8 mouse cellular contexts compared by ENCODE assay signal in genomic region chr10:41980772-41981383, GRCm38 (mm10). TPM values are rescaled to one million over a fixed set of nuclear protein-coding genes. Genes with fewer than 3 reads are reported as not detected.
DNase-seq lines count a peak whose midpoint lies in the region; ATAC-seq and TF ChIP-seq lines count a peak whose summit lies in the region.

No protein-coding gene starts in this region.

- no peaks in the 10 kb centered on the region for H3K4me1 ChIP-seq in embryonic facial prominence, embryonic 15.5 days
- H3K4me1 ChIP-seq in liver, postnatal 0 days (ENCODE audit: insufficient read depth): peaks cover 5% of the 10 kb centered on the region; the same call in 1 of the 2 replicates
- H3K4me1 ChIP-seq in neural tube, embryonic 14.5 days (ENCODE audit: control insufficient read depth, insufficient read depth, low read length): no peaks in the 10 kb centered on the region

- 24% methylated on average over 6 of the region's 6 CpGs for WGBS in embryonic facial prominence, embryonic 15.5 days
- WGBS in liver, postnatal 0 days (ENCODE audit: insufficient replicate concordance): 25% methylated on average over 6 of the region's 6 CpGs
- 26% methylated on average over 6 of the region's 6 CpGs for WGBS in neural tube, embryonic 14.5 days

- H3K27ac ChIP-seq in embryonic facial prominence, embryonic 15.5 days (replicated peaks): no peak overlapping the region
- H3K27ac ChIP-seq in liver, postnatal 0 days (ENCODE audit: low read depth): no peak overlapping the region
- no peak overlapping the region for H3K27ac ChIP-seq in neural tube, embryonic 14.5 days (ENCODE audit: low read depth, low read length)

- no peak overlapping the region for H3K4me2 ChIP-seq in embryonic facial prominence, embryonic 15.5 days (replicated peaks)
- no peak overlapping the region for H3K4me2 ChIP-seq in liver, postnatal 0 days (ENCODE audit: low read depth, low read length)
- H3K4me2 ChIP-seq in neural tube, embryonic 14.5 days (ENCODE audit: low read depth, low read length): no peak overlapping the region

- H3K9ac ChIP-seq in embryonic facial prominence, embryonic 15.5 days: no peak overlapping the region
- H3K9ac ChIP-seq in liver, postnatal 0 days (replicated peaks): no peak overlapping the region
- no peak overlapping the region for H3K9ac ChIP-seq in neural tube, embryonic 14.5 days (replicated peaks; ENCODE audit: low read depth, low read length)

- no peaks in the 10 kb centered on the region for H3K9me3 ChIP-seq in embryonic facial prominence, embryonic 15.5 days (replicated peaks)
- H3K9me3 ChIP-seq in liver, postnatal 0 days (ENCODE audit: low read length): no peaks in the 10 kb centered on the region
- H3K9me3 ChIP-seq in neural tube, embryonic 14.5 days (ENCODE audit: control insufficient read depth, low read length): no peaks in the 10 kb centered on the region

- intact Hi-C loops in heart, postnatal 14 days (cut with DNase I): loop anchor here (1.0 to 10.0 kb wide), 5 partner anchors 36 to 651 kb away; partner anchors contain the start of genes Armc2, Cd164 and Foxo3

- no peak overlapping the region for H3K4me3 ChIP-seq in embryonic facial prominence, embryonic 15.5 days (replicated peaks)
- H3K4me3 ChIP-seq in liver, postnatal 0 days (ENCODE audit: low read depth, low read length): no peak overlapping the region
- H3K4me3 ChIP-seq in neural tube, embryonic 14.5 days (ENCODE audit: low read depth, low read length): no peak overlapping the region

- no peaks in the 10 kb centered on the region for H3K36me3 ChIP-seq in embryonic facial prominence, embryonic 15.5 days
- H3K36me3 ChIP-seq in liver, postnatal 0 days (replicated peaks; ENCODE audit: insufficient read depth, low read length): no peaks in the 10 kb centered on the region
- H3K36me3 ChIP-seq in neural tube, embryonic 14.5 days (ENCODE audit: control insufficient read depth, insufficient read depth, low read length): no peaks in the 10 kb centered on the region

- no peaks in the 10 kb centered on the region for H3K27me3 ChIP-seq in embryonic facial prominence, embryonic 15.5 days
- H3K27me3 ChIP-seq in liver, postnatal 0 days (ENCODE audit: insufficient read depth, low read length): no peaks in the 10 kb centered on the region
- H3K27me3 ChIP-seq in neural tube, embryonic 14.5 days (ENCODE audit: control insufficient read depth, insufficient read depth, low read length): no peaks in the 10 kb centered on the region

- TF ChIP-seq EP300 in liver, postnatal 0 days (IDR thresholded peaks at IDR 0.05; ENCODE audit: low read depth): no peak

- DNase-seq in CD4-positive, CD25-positive, alpha-beta regulatory T cell, adult 2 months (ENCODE audit: low read depth, low spot score): peak; percentile 77
- DNase-seq in adrenal gland, postnatal 36 days: peak; percentile 65 to 76
- peak; percentile 68 to 74 for DNase-seq in heart, postnatal 14 days
- DNase-seq in kidney, postnatal 36 days: peak; percentile 84 to 91
- peak; percentile 53 for DNase-seq in liver, postnatal 0 days
- DNase-seq in testis, postnatal 10 days (ENCODE audit: low spot score): peak; percentile 68

- peak; percentile 81 for TF ChIP-seq CTCF in liver, postnatal 0 days (IDR thresholded peaks at IDR 0.05; ENCODE audit: low read depth)

- peak; percentile 63; the same call in 1 of the 2 replicates for ATAC-seq in embryonic facial prominence, embryonic 15.5 days (ENCODE audit: insufficient number of reproducible peaks, low FRiP score, low TSS enrichment, low read depth)
- peak; percentile 63 for ATAC-seq in liver, postnatal 0 days
- ATAC-seq in neural tube, embryonic 14.5 days (ENCODE audit: low read depth): peak; percentile 74

RNA-seq across cellular contexts. Expression of gene Armc2, which starts 37.4 kb away (rescaled TPM):
- 1 to 10 TPM; 1.2 to 3.8 TPM for total RNA-seq in adrenal gland, postnatal 36 days (2021)
- 5.1 and 5.2 TPM in 2 replicates for polyA plus RNA-seq in embryonic facial prominence, embryonic 15.5 days (2015; fragmentation: Nextera tagmentation; extraction: Ambion mirVana)
- 1 to 10 TPM; 3.7 to 3.9 TPM for total RNA-seq in heart, postnatal 14 days (2021)
- 0.07 and 0.21 TPM in 2 replicates for polyA plus RNA-seq in liver, postnatal 0 days (2015; fragmentation: Nextera tagmentation; extraction: Ambion mirVana)
- 8.6 and 13.1 TPM in 2 replicates for polyA plus RNA-seq in neural tube, embryonic 14.5 days (2014; fragmentation: Nextera tagmentation; extraction: Ambion mirVana)
